Mouse (Mus musculus): ENCODE results near the gene Cacna1g. TPM values are rescaled to one million over a fixed set of nuclear protein-coding genes. Genes with fewer than 3 reads are reported as not detected.
"Not testable (repeated sequence)": the region's sequence is repeated elsewhere in the genome, so short reads cannot be mapped to it uniquely, and the experiment has no call there.

The Cacna1g gene
- polyA plus RNA-seq, 1 experiment from 2014 or later = 5.8 TPM

GRCm38 (mm10) chr11:94393490-94393889 lies 80.5 kb downstream of the Cacna1g start:
- not testable (repeated sequence) for H3K9ac ChIP-seq (ENCODE audit: low read length); H3K4me3 ChIP-seq (ENCODE audit: low read length); H3K27ac ChIP-seq (ENCODE audit: low read length); H3K4me2 ChIP-seq (ENCODE audit: low read depth, low read length); H3K4me1 ChIP-seq (ENCODE audit: control insufficient read depth, insufficient read depth, low read length); ATAC-seq (replicated peaks; ENCODE audit: extremely low read depth, insufficient read depth, low FRiP score); H3K36me3 ChIP-seq (ENCODE audit: control insufficient read depth, insufficient read depth); H3K9me3 ChIP-seq (replicated peaks; ENCODE audit: control insufficient read depth, low read length); H3K27me3 ChIP-seq (ENCODE audit: control insufficient read depth, insufficient read depth, low read length)
- 88% methylated on average over 4 of the region's 4 CpGs for WGBS

DNA sequence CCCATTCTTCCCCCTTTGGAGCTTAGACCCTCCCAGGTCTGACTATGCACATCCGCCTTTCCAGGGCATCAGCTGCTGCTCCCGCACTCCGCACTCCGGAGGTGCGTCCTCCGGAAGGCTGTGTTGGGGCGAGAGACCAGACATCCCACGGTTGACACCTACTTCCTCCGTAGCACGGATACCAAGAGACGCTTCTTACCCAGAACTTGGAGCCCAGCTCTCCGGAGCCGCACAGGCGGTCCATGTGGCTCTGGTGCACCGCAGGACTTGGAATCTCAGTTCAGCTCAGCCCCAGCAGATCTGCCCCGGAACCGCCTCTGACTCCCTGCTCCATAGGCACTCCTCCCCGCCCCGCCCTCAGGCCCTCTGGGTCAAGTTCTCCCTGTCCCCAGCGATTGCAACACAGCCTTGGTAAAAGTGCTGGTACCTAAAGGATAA lies 81.3 kb downstream of the Cacna1g start, which contains the start of gene Abcc3:
Gene Abcc3 (minus strand): TSS at position 326 of the 438 bp plus-strand sequence.
- Histone ChIP-seq H3K27me3 (ENCODE audit: control insufficient read depth, insufficient read depth, low read length) (0 out of 2 replicates have a peak, but pooled peaks cover 9% of the 10 kb centered on the region), H3K4me1 (ENCODE audit: control insufficient read depth, insufficient read depth, low read length) (peaks cover 2% of the 10 kb centered on the region; the same call in 1 of the 2 replicates), H3K9me3 (replicated peaks; ENCODE audit: control insufficient read depth, low read length) (no peaks in the 10 kb centered on the region), H3K9ac (ENCODE audit: low read length) (peak within 1 kb of the TSS; percentile 50), H3K27ac (ENCODE audit: low read length) (no peak within 1 kb of the TSS), H3K4me3 (ENCODE audit: low read length) (peak within 1 kb of the TSS; percentile 46), H3K4me2 (ENCODE audit: low read depth, low read length) (peak within 1 kb of the TSS; percentile 68), H3K36me3 (ENCODE audit: control insufficient read depth, insufficient read depth) (no peaks in the 10 kb centered on the region)
- 6% methylated on average over 20 of the region's 20 CpGs for WGBS
- no peak for ATAC-seq (replicated peaks; ENCODE audit: extremely low read depth, insufficient read depth, low FRiP score)

DNA sequence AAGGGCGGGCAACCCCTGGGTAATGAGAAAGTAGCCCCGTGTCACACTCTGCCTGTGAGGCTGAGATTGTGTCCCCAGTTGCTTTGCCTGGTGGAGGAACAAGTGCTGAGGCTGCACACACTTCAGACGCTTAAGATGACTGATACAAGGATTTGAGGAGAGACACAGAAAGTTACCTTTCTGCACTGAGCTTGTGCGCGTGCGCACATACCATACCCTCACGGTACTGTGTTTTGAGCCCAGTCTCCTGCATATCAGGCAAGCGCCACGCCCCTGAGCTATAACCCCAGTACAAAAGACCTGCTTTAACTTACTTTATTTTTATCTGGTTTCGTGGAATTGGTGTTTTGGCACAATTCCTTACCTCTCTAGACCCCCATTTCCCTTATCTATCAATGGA lies 82.3 kb downstream of the Cacna1g start:
- no peak overlapping the region for H3K4me2 ChIP-seq (ENCODE audit: low read depth, low read length)
- WGBS = 82% methylated on average over 10 of the region's 10 CpGs
- H3K4me3 ChIP-seq (ENCODE audit: low read length) = no peak overlapping the region
- no peak overlapping the region for H3K27ac ChIP-seq (ENCODE audit: low read length)
- no peaks in the 10 kb centered on the region for H3K9me3 ChIP-seq (replicated peaks; ENCODE audit: control insufficient read depth, low read length)
- H3K27me3 ChIP-seq (ENCODE audit: control insufficient read depth, insufficient read depth, low read length) = 0 out of 2 replicates have a peak, but pooled peaks cover 9% of the 10 kb centered on the region
- no peaks in the 10 kb centered on the region for H3K36me3 ChIP-seq (ENCODE audit: control insufficient read depth, insufficient read depth)
- peaks cover 2% of the 10 kb centered on the region; the same call in 1 of the 2 replicates for H3K4me1 ChIP-seq (ENCODE audit: control insufficient read depth, insufficient read depth, low read length)
- no peak overlapping the region for H3K9ac ChIP-seq (ENCODE audit: low read length)
- no peak for ATAC-seq (replicated peaks; ENCODE audit: extremely low read depth, insufficient read depth, low FRiP score)

DNA sequence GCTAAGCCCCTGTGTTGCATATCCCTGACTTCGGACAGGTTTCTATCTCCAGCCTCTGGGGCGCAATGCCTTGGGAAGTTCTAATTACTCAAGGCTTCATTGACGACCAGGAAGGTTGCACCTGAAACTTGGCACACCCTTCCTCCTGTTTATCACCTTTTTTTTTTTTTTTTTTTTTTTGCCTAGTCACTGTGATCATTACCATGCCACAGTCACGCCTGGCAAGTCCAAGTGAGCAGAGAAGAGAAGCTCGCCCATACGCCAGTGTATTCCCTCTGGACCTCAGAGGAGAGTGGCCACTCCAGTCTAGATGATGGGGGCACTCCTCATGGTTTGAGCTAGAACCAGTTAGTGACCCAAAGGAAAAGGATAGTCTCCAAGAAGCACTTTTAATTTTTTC lies 83.2 kb downstream of the Cacna1g start:
- Histone ChIP-seq H3K4me3 (ENCODE audit: low read length) (no peak overlapping the region), H3K4me2 (ENCODE audit: low read depth, low read length) (no peak overlapping the region), H3K9ac (ENCODE audit: low read length) (no peak overlapping the region), H3K9me3 (replicated peaks; ENCODE audit: control insufficient read depth, low read length) (no peaks in the 10 kb centered on the region), H3K4me1 (ENCODE audit: control insufficient read depth, insufficient read depth, low read length) (peaks cover 9% of the 10 kb centered on the region), H3K27ac (ENCODE audit: low read length) (no peak overlapping the region), H3K27me3 (ENCODE audit: control insufficient read depth, insufficient read depth, low read length) (0 out of 2 replicates have a peak, but pooled peaks cover 9% of the 10 kb centered on the region), H3K36me3 (ENCODE audit: control insufficient read depth, insufficient read depth) (no peaks in the 10 kb centered on the region)
- WGBS = 84% methylated on average over 6 of the region's 6 CpGs
- ATAC-seq (replicated peaks; ENCODE audit: extremely low read depth, insufficient read depth, low FRiP score) = no peak

DNA sequence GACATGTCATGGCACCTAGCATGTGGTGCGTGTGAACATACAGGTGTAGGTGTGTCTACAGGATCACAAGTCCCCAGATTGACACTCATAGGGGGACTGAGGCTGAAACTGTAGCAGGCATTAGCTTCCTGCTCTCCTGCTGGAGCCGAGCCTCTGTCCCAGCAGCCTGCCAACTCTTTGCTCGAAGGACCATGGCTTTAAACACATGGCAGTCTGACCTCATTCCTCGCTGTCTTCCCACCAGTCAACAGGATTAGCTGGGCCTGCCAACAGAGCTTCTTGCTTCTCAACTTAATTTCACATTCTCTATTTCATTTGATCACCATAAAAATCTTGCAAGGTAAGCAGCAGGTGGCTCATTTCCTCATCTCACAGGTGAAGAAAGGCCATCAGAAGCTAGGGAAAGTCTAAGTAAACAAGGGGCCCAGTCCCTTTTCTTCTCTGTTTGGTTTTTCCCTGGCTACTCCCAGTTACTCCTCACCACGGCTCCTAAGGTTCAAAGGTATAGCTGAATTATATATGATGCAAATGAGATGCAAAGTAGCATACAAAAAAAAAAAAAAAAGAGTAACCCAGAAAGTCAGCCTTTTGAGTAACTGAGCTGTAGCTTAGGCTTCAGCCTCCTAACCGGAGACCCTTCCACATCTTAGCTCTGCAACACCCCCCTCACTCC lies 84.1 kb downstream of the Cacna1g start:
- Histone ChIP-seq H3K4me3 (ENCODE audit: low read length) (no peak overlapping the region), H3K36me3 (ENCODE audit: control insufficient read depth, insufficient read depth) (no peaks in the 10 kb centered on the region), H3K9ac (ENCODE audit: low read length) (no peak overlapping the region), H3K4me1 (ENCODE audit: control insufficient read depth, insufficient read depth, low read length) (peaks cover 10% of the 10 kb centered on the region), H3K27ac (ENCODE audit: low read length) (no peak overlapping the region), H3K27me3 (ENCODE audit: control insufficient read depth, insufficient read depth, low read length) (0 out of 2 replicates have a peak, but pooled peaks cover 9% of the 10 kb centered on the region), H3K4me2 (ENCODE audit: low read depth, low read length) (no peak overlapping the region), H3K9me3 (replicated peaks; ENCODE audit: control insufficient read depth, low read length) (no peaks in the 10 kb centered on the region)
- 65% methylated on average over 6 of the region's 6 CpGs for WGBS
- ATAC-seq (replicated peaks; ENCODE audit: extremely low read depth, insufficient read depth, low FRiP score) = no peak

- WGBS = 77% methylated on average over 4 of the region's 4 CpGs
- Histone ChIP-seq H3K4me2 (ENCODE audit: low read depth, low read length) (no peak overlapping the region), H3K4me3 (ENCODE audit: low read length) (no peak overlapping the region), H3K36me3 (ENCODE audit: control insufficient read depth, insufficient read depth) (no peaks in the 10 kb centered on the region), H3K9me3 (replicated peaks; ENCODE audit: control insufficient read depth, low read length) (no peaks in the 10 kb centered on the region), H3K9ac (ENCODE audit: low read length) (no peak overlapping the region), H3K27me3 (ENCODE audit: control insufficient read depth, insufficient read depth, low read length) (0 out of 2 replicates have a peak, but pooled peaks cover 9% of the 10 kb centered on the region), H3K27ac (ENCODE audit: low read length) (no peak overlapping the region), H3K4me1 (ENCODE audit: control insufficient read depth, insufficient read depth, low read length) (peaks cover 10% of the 10 kb centered on the region)
- no peak for ATAC-seq (replicated peaks; ENCODE audit: extremely low read depth, insufficient read depth, low FRiP score)
Observed at GRCm38 (mm10) chr11:94389021-94389420, 85.0 kb downstream of the Cacna1g start.

- no peak for ATAC-seq (replicated peaks; ENCODE audit: extremely low read depth, insufficient read depth, low FRiP score)
- no peak overlapping the region for H3K9ac ChIP-seq (ENCODE audit: low read length)
- no peaks in the 10 kb centered on the region for H3K9me3 ChIP-seq (replicated peaks; ENCODE audit: control insufficient read depth, low read length)
- WGBS = 67% methylated on average over 4 of the region's 4 CpGs
- no peak overlapping the region for H3K27ac ChIP-seq (ENCODE audit: low read length)
- H3K36me3 ChIP-seq (ENCODE audit: control insufficient read depth, insufficient read depth) = no peaks in the 10 kb centered on the region
- no peak overlapping the region for H3K4me3 ChIP-seq (ENCODE audit: low read length)
- H3K4me1 ChIP-seq (ENCODE audit: control insufficient read depth, insufficient read depth, low read length) = peaks cover 10% of the 10 kb centered on the region
- 0 out of 2 replicates have a peak, but pooled peaks cover 9% of the 10 kb centered on the region for H3K27me3 ChIP-seq (ENCODE audit: control insufficient read depth, insufficient read depth, low read length)
- H3K4me2 ChIP-seq (ENCODE audit: low read depth, low read length) = no peak overlapping the region
Observed at GRCm38 (mm10) chr11:94387756-94388155, 86.2 kb downstream of the Cacna1g start.

DNA sequence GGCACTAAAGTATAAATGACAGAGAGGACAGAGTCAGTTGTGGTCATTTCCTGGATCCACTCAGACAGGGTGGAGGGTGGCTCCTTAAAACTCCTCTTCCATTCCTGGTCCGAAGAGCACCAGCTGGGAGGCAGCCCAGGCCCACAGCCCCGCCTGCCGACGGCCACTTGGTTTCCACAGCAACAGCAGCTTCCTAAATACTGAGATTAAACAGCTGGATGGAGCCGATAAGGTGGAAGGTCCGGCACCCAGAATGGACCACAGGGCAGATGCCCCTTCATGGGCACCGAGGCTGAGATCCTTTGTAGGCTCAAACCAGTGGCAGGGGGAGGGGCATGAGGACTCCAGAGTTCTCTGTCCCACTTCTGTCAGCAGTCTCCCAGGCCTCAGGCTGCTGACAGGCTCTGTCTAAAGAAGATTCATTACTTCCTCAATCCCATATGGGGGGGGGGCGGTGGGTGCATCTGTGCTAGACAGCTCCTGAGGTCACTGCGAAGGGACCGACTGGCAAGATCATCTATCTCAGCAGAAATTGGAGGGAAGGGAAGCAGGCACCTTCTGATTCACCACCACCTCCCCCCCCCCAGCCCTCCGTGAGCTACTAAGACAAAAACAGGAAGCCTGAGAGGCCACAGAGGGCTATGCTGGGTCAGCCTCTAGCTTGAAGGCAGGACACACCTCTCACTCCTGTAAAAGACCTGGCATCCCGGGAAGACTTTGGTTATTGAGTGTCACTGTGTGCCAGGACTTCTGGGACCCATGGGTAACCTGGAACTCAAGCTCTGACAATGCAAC lies 87.8 kb downstream of the Cacna1g start:
- 15% methylated on average over 12 of the region's 12 CpGs for WGBS
- Histone ChIP-seq H3K4me2 (ENCODE audit: low read depth, low read length) (peak overlapping the region; percentile 40), H3K4me3 (ENCODE audit: low read length) (no peak overlapping the region), H3K27me3 (ENCODE audit: control insufficient read depth, insufficient read depth, low read length) (0 out of 2 replicates have a peak, but pooled peaks cover under 1% of the 10 kb centered on the region), H3K9me3 (replicated peaks; ENCODE audit: control insufficient read depth, low read length) (no peaks in the 10 kb centered on the region), H3K9ac (ENCODE audit: low read length) (peak overlapping the region; percentile 17; the same call in 1 of the 2 replicates), H3K27ac (ENCODE audit: low read length) (0 out of 2 replicates have a peak overlapping the region, but pooled peaks have one; percentile 19), H3K36me3 (ENCODE audit: control insufficient read depth, insufficient read depth) (no peaks in the 10 kb centered on the region), H3K4me1 (ENCODE audit: control insufficient read depth, insufficient read depth, low read length) (peaks cover 9% of the 10 kb centered on the region)
- ATAC-seq (replicated peaks; ENCODE audit: extremely low read depth, insufficient read depth, low FRiP score) = 0 out of 2 replicates have a peak, but pooled peaks have one; percentile 23

DNA sequence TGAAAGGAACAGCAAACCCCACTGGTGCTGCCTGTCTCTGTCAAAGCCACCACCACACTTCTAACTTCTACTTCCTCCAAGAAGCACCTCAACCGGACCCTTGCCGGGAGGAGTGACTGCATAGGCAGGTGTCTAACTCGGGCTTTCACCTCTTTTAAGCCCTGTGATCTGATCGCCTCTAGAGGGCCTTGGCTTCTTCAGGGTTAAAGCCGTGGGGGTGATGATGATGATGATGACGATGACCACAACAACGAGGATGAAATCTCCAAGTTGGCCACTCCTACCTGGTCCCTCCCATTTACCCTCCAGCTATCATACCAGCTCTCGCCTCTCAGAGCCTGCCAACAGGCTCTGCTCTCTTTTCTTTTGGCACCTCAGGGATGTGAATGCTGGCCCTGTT lies 94.3 kb downstream of the Cacna1g start:
- Histone ChIP-seq H3K27ac (ENCODE audit: low read length) (no peak overlapping the region), H3K36me3 (ENCODE audit: control insufficient read depth, insufficient read depth) (no peaks in the 10 kb centered on the region), H3K4me1 (ENCODE audit: control insufficient read depth, insufficient read depth, low read length) (no peaks in the 10 kb centered on the region), H3K9me3 (replicated peaks; ENCODE audit: control insufficient read depth, low read length) (no peaks in the 10 kb centered on the region), H3K4me2 (ENCODE audit: low read depth, low read length) (no peak overlapping the region), H3K27me3 (ENCODE audit: control insufficient read depth, insufficient read depth, low read length) (no peaks in the 10 kb centered on the region), H3K4me3 (ENCODE audit: low read length) (no peak overlapping the region), H3K9ac (ENCODE audit: low read length) (no peak overlapping the region)
- 60% methylated on average over 8 of the region's 8 CpGs for WGBS
- no peak for ATAC-seq (replicated peaks; ENCODE audit: extremely low read depth, insufficient read depth, low FRiP score)

Measured in heart, embryonic 16.5 days (tissue).